Mouse (Mus musculus): ENCODE data around the gene Sptbn4. TPM values are rescaled to one million over a fixed set of nuclear protein-coding genes. Genes with fewer than 3 reads are reported as not detected.

Sptbn4 gene
- total RNA-seq, 2 experiments from 2014 or later = 0.14 to 0.20 TPM

- intact Hi-C loops (cut with DNase I) = loop anchor here (10.0 kb wide), 1 partner anchor 49 kb away; the partner anchor contains the start of gene Hipk4
- peak in 1 of 2 experiments; percentile 37 for DNase-seq
Observed at GRCm38 (mm10) chr7:27476098-27476635, 28.7 kb upstream of the Sptbn4 start.

DNA sequence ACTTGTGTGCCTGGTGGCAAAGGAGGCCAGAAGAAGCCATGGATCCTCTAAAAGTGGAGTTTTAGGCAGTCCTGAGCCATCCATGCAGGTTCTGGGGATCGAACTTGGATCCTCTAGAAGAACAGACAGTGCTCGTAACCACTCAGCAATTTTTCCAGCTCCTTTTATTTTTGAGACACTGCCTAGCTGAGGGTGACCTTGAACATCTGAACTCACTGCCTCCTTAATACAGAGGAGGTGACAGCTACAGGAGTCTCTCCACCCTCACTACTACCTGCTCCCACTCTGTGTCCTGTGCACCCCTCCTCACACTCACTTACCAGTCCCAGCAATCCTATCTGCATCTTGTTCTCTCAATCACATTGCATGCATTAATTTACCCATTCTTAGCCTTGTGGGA lies 28.1 kb upstream of the Sptbn4 start:
- no peak for DNase-seq
- intact Hi-C loops (cut with DNase I) = loop anchor here (2.0 to 10.0 kb wide), 2 partner anchors 13 to 49 kb away; partner anchors contain the start of gene Hipk4

- DNase-seq = peak; percentile 98 to 99
- intact Hi-C loops (cut with DNase I) = loop anchor here (2.0 to 10.0 kb wide), 2 partner anchors 14 to 50 kb away; partner anchors contain the start of gene Hipk4
Observed at GRCm38 (mm10) chr7:27474490-27474954, 27.0 kb upstream of the Sptbn4 start.

- no peak for DNase-seq
- intact Hi-C loops (cut with DNase I) = loop anchor here (2.0 to 10.0 kb wide), 3 partner anchors 15 to 51 kb away; partner anchors contain the start of gene Hipk4
Observed at GRCm38 (mm10) chr7:27473835-27474489, 26.5 kb upstream of the Sptbn4 start.

DNA sequence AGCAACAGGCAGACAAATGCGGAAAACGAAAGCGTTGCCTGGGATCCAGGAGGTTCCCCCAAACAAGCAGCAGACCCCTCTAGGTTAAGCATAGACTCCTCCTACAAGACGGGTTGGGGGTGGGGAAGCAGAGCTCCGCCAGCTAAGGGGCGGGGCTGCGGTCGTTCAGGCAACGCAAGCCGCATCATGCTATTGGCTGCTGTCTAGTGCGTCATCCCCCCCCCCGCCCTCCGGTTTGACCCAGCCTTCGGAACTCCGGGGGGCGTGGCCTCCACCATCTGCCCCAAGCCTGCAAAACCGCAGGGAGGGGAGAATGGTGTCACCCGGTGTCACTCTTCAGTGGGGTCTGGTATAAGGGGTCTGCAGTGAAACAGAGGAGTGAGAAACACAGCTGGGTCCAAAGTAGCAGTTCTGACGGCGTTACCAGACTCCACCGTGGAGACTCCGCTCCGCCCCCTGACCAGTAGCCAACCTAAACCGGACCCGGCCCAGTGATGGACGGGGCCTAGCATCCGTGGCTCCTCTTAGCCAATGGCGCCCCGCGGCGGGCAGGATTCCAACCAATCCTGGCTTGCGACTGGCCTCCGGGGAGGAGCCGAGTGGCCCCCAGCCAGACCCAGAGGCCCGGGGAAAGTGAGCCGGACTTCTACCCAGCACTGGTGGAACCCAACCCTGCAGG lies 25.8 kb upstream of the Sptbn4 start, which contains the start of gene Sertad3:
Gene Sertad3, plus strand, starts transcription at position 613 of the 679 bp plus-strand sequence.
- intact Hi-C loops (cut with DNase I) = loop anchor here (2.0 to 10.0 kb wide), 2 partner anchors 24 to 52 kb away; partner anchors contain the start of gene Hipk4
- DNase-seq = peak; percentile 100

DNA sequence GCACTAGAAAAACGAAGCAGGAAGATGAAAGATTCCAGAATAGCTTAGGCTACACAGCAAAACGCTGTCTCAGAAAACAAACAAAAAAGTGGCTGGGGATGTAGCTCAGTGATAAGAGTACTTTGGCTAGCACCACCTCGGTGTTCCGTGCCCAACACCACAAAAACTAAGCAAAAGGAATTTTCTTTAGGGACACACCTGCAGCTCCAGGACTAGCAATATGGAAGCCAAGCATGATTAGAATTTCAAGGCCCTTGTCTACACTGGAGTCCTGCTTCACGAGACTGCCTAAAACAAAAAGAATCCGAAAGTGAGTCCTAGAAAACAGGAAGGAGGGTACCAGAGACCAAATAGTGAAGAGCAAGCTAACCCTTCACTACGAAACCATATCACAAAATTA lies 25.1 kb upstream of the Sptbn4 start:
- intact Hi-C loops (cut with DNase I) = loop anchor here (2.0 to 10.0 kb wide), 2 partner anchors 24 to 52 kb away; partner anchors contain the start of gene Hipk4
- no peak for DNase-seq

- intact Hi-C loops (cut with DNase I) = loop anchor here (2.0 to 10.0 kb wide), 2 partner anchors 23 to 53 kb away; partner anchors contain the start of gene Hipk4
- no peak for DNase-seq
Observed at GRCm38 (mm10) chr7:27471390-27472120, 24.1 kb upstream of the Sptbn4 start.

GRCm38 (mm10) chr7:27467648-27468047 lies 20.2 kb upstream of the Sptbn4 start:
- intact Hi-C loops (cut with DNase I) = no loop called here
- DNase-seq = no peak

GRCm38 (mm10) chr7:27460477-27460876 lies 13.0 kb upstream of the Sptbn4 start:
- intact Hi-C loops (cut with DNase I) = no loop called here
- DNase-seq = no peak

GRCm38 (mm10) chr7:27459640-27460039 lies 12.2 kb upstream of the Sptbn4 start:
- DNase-seq = no peak
- intact Hi-C loops (cut with DNase I) = no loop called here

- no peak for DNase-seq
- intact Hi-C loops (cut with DNase I) = no loop called here
Observed at GRCm38 (mm10) chr7:27458614-27459013, 11.1 kb upstream of the Sptbn4 start.

DNA sequence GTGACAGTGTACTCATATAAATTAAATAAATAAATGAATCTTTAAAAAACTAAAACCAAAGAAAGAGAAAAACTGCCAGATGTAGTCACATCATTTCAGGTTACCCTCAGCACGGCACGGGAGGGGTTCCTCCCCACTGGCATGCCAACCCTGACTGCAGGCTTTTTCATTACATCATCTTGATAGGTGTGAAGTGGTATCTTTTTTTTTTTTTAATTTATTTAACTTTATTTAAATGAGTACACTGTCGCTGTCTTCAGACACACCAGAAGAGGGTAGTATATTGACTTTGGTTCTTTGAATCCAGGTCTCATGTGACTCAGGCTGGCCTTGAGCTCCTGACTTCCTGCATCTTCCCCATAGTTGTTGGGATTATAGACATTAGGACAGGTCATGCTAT lies 7.8 kb upstream of the Sptbn4 start:
- no peak for DNase-seq
- intact Hi-C loops (cut with DNase I) = no loop called here

GRCm38 (mm10) chr7:27454461-27455121 lies 7.1 kb upstream of the Sptbn4 start:
- intact Hi-C loops (cut with DNase I) = no loop called here
- no peak for DNase-seq

- no peak for DNase-seq
- intact Hi-C loops (cut with DNase I) = no loop called here
Observed at GRCm38 (mm10) chr7:27452206-27452770, 4.8 kb upstream of the Sptbn4 start.

DNA sequence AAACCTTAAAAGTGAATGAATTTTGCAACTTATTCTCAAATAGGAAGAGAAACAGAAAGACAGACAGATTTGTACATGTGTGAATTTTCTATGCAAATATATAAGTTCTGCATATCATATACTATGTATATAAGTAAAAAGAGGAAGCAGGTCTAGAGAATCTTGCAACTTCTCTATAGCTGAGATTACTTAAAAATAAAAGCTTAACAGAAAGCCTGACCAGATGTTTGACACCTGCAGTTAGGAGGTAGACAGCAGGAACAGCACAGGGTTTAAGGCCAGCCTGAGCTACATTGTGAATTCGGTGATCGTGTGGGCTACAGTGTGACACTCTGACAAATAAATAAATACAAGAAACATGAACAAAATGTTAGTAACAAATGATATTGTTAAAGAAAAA lies 3.9 kb upstream of the Sptbn4 start:
- no peak for DNase-seq
- intact Hi-C loops (cut with DNase I) = no loop called here

DNA sequence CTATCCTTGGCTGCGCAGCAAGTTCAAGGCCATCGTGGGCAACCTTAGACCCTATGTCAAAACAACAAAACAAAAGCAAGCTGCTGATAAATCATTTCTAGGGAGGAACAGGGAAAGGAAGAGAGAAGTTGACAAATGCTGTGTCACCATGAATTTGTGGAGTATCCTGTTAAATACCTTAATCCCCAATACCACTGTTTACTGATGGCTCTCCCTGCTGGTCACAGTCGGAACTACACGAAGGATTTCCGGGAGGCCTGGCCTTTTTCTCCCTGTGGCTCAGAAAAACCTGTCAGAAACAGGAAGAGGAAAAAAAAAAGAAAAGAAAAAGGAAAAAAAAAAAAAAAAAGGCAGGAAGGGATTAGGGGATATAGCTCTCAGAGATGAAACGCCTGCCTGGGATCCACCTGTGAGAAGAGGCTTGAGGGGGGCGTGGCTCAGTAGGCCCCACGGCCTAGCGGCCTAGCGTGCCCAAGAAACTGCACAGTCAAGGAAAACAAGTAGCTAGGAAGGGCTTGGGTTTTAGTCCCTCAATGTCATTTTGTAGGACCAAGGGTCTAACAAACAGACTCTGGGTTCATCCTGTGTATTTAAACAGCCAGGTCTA lies 1.9 kb upstream of the Sptbn4 start:
- intact Hi-C loops (cut with DNase I) = loop anchor here (2.0 to 5.0 kb wide), 4 partner anchors 23 to 87 kb away; partner anchors contain the start of gene Sertad3
- DNase-seq = peak; percentile 72 to 86

- intact Hi-C loops (cut with DNase I) = loop anchor here (2.0 to 5.0 kb wide), 4 partner anchors 24 to 86 kb away; partner anchors contain the start of gene Sertad3
- DNase-seq = peak; percentile 18 to 37
Observed at GRCm38 (mm10) chr7:27448421-27449206, 1.1 kb upstream of the Sptbn4 start.

All from heart, postnatal 14 days (tissue).